Mouse (Mus musculus): Measurements from ENCODE around the gene Clec3a. TPM values are rescaled to one million over a fixed set of nuclear protein-coding genes. Genes with fewer than 3 reads are reported as not detected.

Gene Clec3a
- polyA plus RNA-seq, 1 experiment from 2014 or later, result not detected

DNA sequence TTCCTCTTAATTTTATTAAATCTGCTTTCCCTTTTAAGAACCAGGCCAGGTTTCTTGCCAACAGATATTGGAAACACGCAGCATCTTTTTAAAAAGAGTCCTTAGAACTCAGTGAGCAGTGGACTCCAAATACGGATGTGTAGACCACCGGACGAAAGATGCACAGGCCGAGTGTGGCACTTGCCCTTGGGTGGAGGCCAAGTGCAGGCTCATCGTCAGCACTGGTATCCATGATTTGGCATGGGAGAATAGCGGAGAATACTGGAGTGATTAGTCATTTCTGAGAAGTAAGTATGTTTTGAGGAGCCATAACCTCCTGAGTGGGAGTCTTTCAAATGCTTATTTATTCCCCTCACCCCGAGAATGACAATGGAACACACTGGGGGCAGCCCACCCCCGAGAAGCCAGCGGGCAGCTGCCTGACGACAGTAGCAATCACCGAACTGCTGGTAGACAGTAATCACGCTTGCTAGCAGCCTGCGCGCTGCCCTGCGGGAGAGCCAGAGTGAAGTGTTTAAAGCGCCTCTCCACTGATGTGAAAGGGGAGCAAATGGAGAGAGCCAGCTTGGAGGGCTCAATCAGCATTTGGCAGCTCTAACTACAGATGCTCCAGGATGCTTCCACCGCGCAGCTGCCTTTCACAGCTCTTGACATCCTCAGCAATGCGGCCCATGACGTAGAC lies 50.8 kb downstream of the Clec3a start:
- Histone ChIP-seq H3K4me3 (ENCODE audit: low read depth, low read length) (no peak overlapping the region), H3K9ac (ENCODE audit: low read depth, low read length) (no peak overlapping the region), H3K4me1 (replicated peaks; ENCODE audit: control insufficient read depth, insufficient read depth, low read length) (no peaks in the 10 kb centered on the region), H3K27me3 (replicated peaks; ENCODE audit: control insufficient read depth, insufficient read depth, low read length) (no peaks in the 10 kb centered on the region), H3K27ac (ENCODE audit: low read depth, low read length) (no peak overlapping the region), H3K9me3 (ENCODE audit: control insufficient read depth, low read length) (no peaks in the 10 kb centered on the region), H3K36me3 (ENCODE audit: control insufficient read depth, insufficient read depth, low read length) (0 out of 2 replicates have a peak, but pooled peaks cover 2% of the 10 kb centered on the region), H3K4me2 (no peak overlapping the region)
- ATAC-seq (replicated peaks; ENCODE audit: low FRiP score) (no peak), DNase-seq (ENCODE audit: low spot score) (no peak)
- 88% methylated on average over 21 of the region's 21 CpGs for WGBS

DNA sequence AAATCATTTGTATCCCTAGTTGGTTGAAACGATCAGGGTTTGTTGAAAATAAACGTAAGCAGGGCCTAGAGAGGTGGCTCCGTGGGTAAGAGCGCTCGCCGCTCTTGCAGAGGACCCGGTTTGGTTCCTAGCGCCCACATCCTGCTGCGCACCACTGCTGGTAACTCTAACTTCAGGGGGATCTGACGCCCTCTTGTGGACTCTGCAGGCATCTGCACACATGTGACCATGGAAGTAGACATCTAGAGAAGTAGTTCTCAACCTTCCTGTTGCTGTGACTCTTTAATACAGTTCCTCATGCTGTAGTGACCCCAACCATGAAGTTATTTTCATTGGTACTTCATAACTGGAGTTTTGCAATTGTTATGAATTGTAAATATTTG lies 51.3 kb downstream of the Clec3a start:
- Histone ChIP-seq H3K4me2 (no peak overlapping the region), H3K27me3 (replicated peaks; ENCODE audit: control insufficient read depth, insufficient read depth, low read length) (no peaks in the 10 kb centered on the region), H3K4me3 (ENCODE audit: low read depth, low read length) (no peak overlapping the region), H3K9me3 (ENCODE audit: control insufficient read depth, low read length) (no peaks in the 10 kb centered on the region), H3K9ac (ENCODE audit: low read depth, low read length) (no peak overlapping the region), H3K27ac (ENCODE audit: low read depth, low read length) (no peak overlapping the region), H3K36me3 (ENCODE audit: control insufficient read depth, insufficient read depth, low read length) (0 out of 2 replicates have a peak, but pooled peaks cover 2% of the 10 kb centered on the region), H3K4me1 (replicated peaks; ENCODE audit: control insufficient read depth, insufficient read depth, low read length) (no peaks in the 10 kb centered on the region)
- DNase-seq (ENCODE audit: low spot score), result no peak
- ATAC-seq (replicated peaks; ENCODE audit: low FRiP score), result no peak
- WGBS, result 90% methylated on average over 10 of the region's 10 CpGs

- DNase-seq (ENCODE audit: low spot score) (no peak), ATAC-seq (replicated peaks; ENCODE audit: low FRiP score) (no peak)
- Histone ChIP-seq H3K27ac (ENCODE audit: low read depth, low read length) (no peak overlapping the region), H3K4me2 (no peak overlapping the region), H3K36me3 (ENCODE audit: control insufficient read depth, insufficient read depth, low read length) (0 out of 2 replicates have a peak, but pooled peaks cover 2% of the 10 kb centered on the region), H3K27me3 (replicated peaks; ENCODE audit: control insufficient read depth, insufficient read depth, low read length) (no peaks in the 10 kb centered on the region), H3K9me3 (ENCODE audit: control insufficient read depth, low read length) (no peaks in the 10 kb centered on the region), H3K4me1 (replicated peaks; ENCODE audit: control insufficient read depth, insufficient read depth, low read length) (no peaks in the 10 kb centered on the region), H3K9ac (ENCODE audit: low read depth, low read length) (no peak overlapping the region), H3K4me3 (ENCODE audit: low read depth, low read length) (no peak overlapping the region)
- 83% methylated on average over 11 of the region's 11 CpGs for WGBS
These were observed 55.7 kb downstream of the Clec3a start for GRCm38 (mm10) chr8:114473546-114473945.

Other genes with a start within 250 kb of the Clec3a start
- 0.58 and 0.93 TPM in 2 replicates for gene Vat1l, start 212.5 kb upstream of the Clec3a start, polyA plus RNA-seq (2014; fragmentation: Nextera tagmentation; extraction: Ambion mirVana)
- gene Wwox, start 21.6 kb downstream of the Clec3a start, polyA plus RNA-seq (2014; fragmentation: Nextera tagmentation; extraction: Ambion mirVana), result 7.3 and 9.1 TPM in 2 replicates